Mouse (Mus musculus): Measurements from ENCODE around the gene Kcnn1. TPM values are rescaled to one million over a fixed set of nuclear protein-coding genes. Genes with fewer than 3 reads are reported as not detected.

Kcnn1 gene
- total and polyA plus RNA-seq, 3 experiments, result 0.03 to 0.22 TPM; not detected in 1

GRCm38 (mm10) chr8:70820101-70820935 is 42.7 kb downstream of the Kcnn1 start:
- Histone ChIP-seq H3K9me3 (replicated peaks) (no peaks in the 10 kb centered on the region; the same call in 1 of the 2 replicates), H3K4me1 (ENCODE audit: insufficient read depth, low read depth, low read length) (peaks cover 48% of the 10 kb centered on the region), H3K27me3 (ENCODE audit: insufficient read depth, low read length) (peaks cover 18% of the 10 kb centered on the region), H3K36me3 (replicated peaks) (peaks cover 29% of the 10 kb centered on the region), H3K4me3 (ENCODE audit: low read depth, low read length) (no peak overlapping the region; the same call in 1 of the 2 replicates)
- ATAC-seq (ENCODE audit: extremely low read depth, insufficient number of reproducible peaks, low FRiP score, poor library complexity, severe bottlenecking), result no peak
- no peak for DNase-seq (ENCODE audit: low spot score)
- TF ChIP-seq CTCF (IDR thresholded peaks at IDR 0.05; ENCODE audit: low read depth, low read length) (no peak), POLR2AphosphoS5 (IDR thresholded peaks at IDR 0.05; ENCODE audit: insufficient replicate concordance, low read depth, low read length) (no peak), TAL1 (conservative IDR thresholded peaks at IDR 0.05; ENCODE audit: low read depth, low read length) (no peak), GATA1 (IDR thresholded peaks at IDR 0.05; ENCODE audit: borderline replicate concordance, low read length) (no peak), GATA2 (IDR thresholded peaks at IDR 0.05; ENCODE audit: borderline replicate concordance, low read depth, low read length) (no peak)

GRCm38 (mm10) chr8:70816679-70817078 is 46.4 kb downstream of the Kcnn1 start:
- Histone ChIP-seq H3K27me3 (ENCODE audit: insufficient read depth, low read length) (peaks cover 22% of the 10 kb centered on the region), H3K36me3 (replicated peaks) (peaks cover 42% of the 10 kb centered on the region), H3K9me3 (replicated peaks) (no peaks in the 10 kb centered on the region; the same call in 1 of the 2 replicates), H3K4me1 (ENCODE audit: insufficient read depth, low read depth, low read length) (peaks cover 67% of the 10 kb centered on the region), H3K4me3 (ENCODE audit: low read depth, low read length) (peak overlapping the region; percentile 72)
- no peak for TF ChIP-seq POLR2AphosphoS5 (IDR thresholded peaks at IDR 0.05; ENCODE audit: insufficient replicate concordance, low read depth, low read length)
- TF ChIP-seq TAL1 (conservative IDR thresholded peaks at IDR 0.05; ENCODE audit: low read depth, low read length), result no peak
- TF ChIP-seq CTCF (IDR thresholded peaks at IDR 0.05; ENCODE audit: low read depth, low read length), result no peak
- TF ChIP-seq GATA1 (IDR thresholded peaks at IDR 0.05; ENCODE audit: borderline replicate concordance, low read length), result no peak
- no peak for TF ChIP-seq GATA2 (IDR thresholded peaks at IDR 0.05; ENCODE audit: borderline replicate concordance, low read depth, low read length)
- ATAC-seq (ENCODE audit: extremely low read depth, insufficient number of reproducible peaks, low FRiP score, poor library complexity, severe bottlenecking) (peak; percentile 59), DNase-seq (ENCODE audit: low spot score) (peak; percentile 69)

GRCm38 (mm10) chr8:70812885-70813284 is 50.2 kb downstream of the Kcnn1 start:
- no peak overlapping the region for H3K4me3 ChIP-seq (ENCODE audit: low read depth, low read length)

GRCm38 (mm10) chr8:70812055-70812454 is 51.0 kb downstream of the Kcnn1 start:
- Histone ChIP-seq H3K36me3 (replicated peaks) (peaks cover 13% of the 10 kb centered on the region), H3K27me3 (ENCODE audit: insufficient read depth, low read length) (peaks cover 31% of the 10 kb centered on the region), H3K4me3 (ENCODE audit: low read depth, low read length) (no peak overlapping the region), H3K4me1 (ENCODE audit: insufficient read depth, low read depth, low read length) (peaks cover 84% of the 10 kb centered on the region), H3K9me3 (replicated peaks) (no peaks in the 10 kb centered on the region)
- no peak for TF ChIP-seq CTCF (IDR thresholded peaks at IDR 0.05; ENCODE audit: low read depth, low read length)
- TF ChIP-seq GATA2 (IDR thresholded peaks at IDR 0.05; ENCODE audit: borderline replicate concordance, low read depth, low read length), result no peak
- no peak for TF ChIP-seq GATA1 (IDR thresholded peaks at IDR 0.05; ENCODE audit: borderline replicate concordance, low read length)
- no peak for TF ChIP-seq TAL1 (conservative IDR thresholded peaks at IDR 0.05; ENCODE audit: low read depth, low read length)
- TF ChIP-seq POLR2AphosphoS5 (IDR thresholded peaks at IDR 0.05; ENCODE audit: insufficient replicate concordance, low read depth, low read length), result no peak
- DNase-seq (ENCODE audit: low spot score) (no peak), ATAC-seq (ENCODE audit: extremely low read depth, insufficient number of reproducible peaks, low FRiP score, poor library complexity, severe bottlenecking) (no peak)

More at GRCm38 (mm10) chr8:70812885-70813284, 50.2 kb downstream of the Kcnn1 start:
- TF ChIP-seq TAL1 (conservative IDR thresholded peaks at IDR 0.05; ENCODE audit: low read depth, low read length) (no peak), GATA2 (IDR thresholded peaks at IDR 0.05; ENCODE audit: borderline replicate concordance, low read depth, low read length) (no peak), CTCF (IDR thresholded peaks at IDR 0.05; ENCODE audit: low read depth, low read length) (no peak), GATA1 (IDR thresholded peaks at IDR 0.05; ENCODE audit: borderline replicate concordance, low read length) (no peak), POLR2AphosphoS5 (IDR thresholded peaks at IDR 0.05; ENCODE audit: insufficient replicate concordance, low read depth, low read length) (no peak)
- no peak for DNase-seq (ENCODE audit: low spot score)
- Histone ChIP-seq H3K36me3 (replicated peaks) (peaks cover 13% of the 10 kb centered on the region), H3K27me3 (ENCODE audit: insufficient read depth, low read length) (peaks cover 31% of the 10 kb centered on the region), H3K4me1 (ENCODE audit: insufficient read depth, low read depth, low read length) (peaks cover 82% of the 10 kb centered on the region), H3K9me3 (replicated peaks) (no peaks in the 10 kb centered on the region)
- no peak for ATAC-seq (ENCODE audit: extremely low read depth, insufficient number of reproducible peaks, low FRiP score, poor library complexity, severe bottlenecking)

GRCm38 (mm10) chr8:70810962-70811680 is 51.9 kb downstream of the Kcnn1 start:
- peaks cover 84% of the 10 kb centered on the region for H3K4me1 ChIP-seq (ENCODE audit: insufficient read depth, low read depth, low read length)
- peaks cover 31% of the 10 kb centered on the region for H3K27me3 ChIP-seq (ENCODE audit: insufficient read depth, low read length)
- ATAC-seq (ENCODE audit: extremely low read depth, insufficient number of reproducible peaks, low FRiP score, poor library complexity, severe bottlenecking), result 0 out of 2 replicates have a peak, but pooled peaks have one; percentile 50
- TF ChIP-seq GATA1 (IDR thresholded peaks at IDR 0.05; ENCODE audit: borderline replicate concordance, low read length) (no peak), POLR2AphosphoS5 (IDR thresholded peaks at IDR 0.05; ENCODE audit: insufficient replicate concordance, low read depth, low read length) (no peak), CTCF (IDR thresholded peaks at IDR 0.05; ENCODE audit: low read depth, low read length) (no peak), TAL1 (conservative IDR thresholded peaks at IDR 0.05; ENCODE audit: low read depth, low read length) (no peak), GATA2 (IDR thresholded peaks at IDR 0.05; ENCODE audit: borderline replicate concordance, low read depth, low read length) (no peak)
- H3K36me3 ChIP-seq (replicated peaks), result peaks cover 13% of the 10 kb centered on the region
- H3K4me3 ChIP-seq (ENCODE audit: low read depth, low read length), result no peak overlapping the region; the same call in 1 of the 2 replicates
- H3K9me3 ChIP-seq (replicated peaks), result no peaks in the 10 kb centered on the region
- peak; percentile 41 for DNase-seq (ENCODE audit: low spot score)
